Mouse (Mus musculus) spleen, postnatal 36 days (tissue): ENCODE measurements around the gene Cyp27a1.
A peak's percentile ranks its signal among the peaks of the same experiment; 100 is the strongest.

Experiments used
- DNase-seq, 2 experiments: peaks; one replicate each; pipeline ENCODE4 v3.0.0; 2022; ENCODE audit warnings: low spot score in 2 of 2, mixed read lengths in 1 of 2

Gene Cyp27a1

DNA sequence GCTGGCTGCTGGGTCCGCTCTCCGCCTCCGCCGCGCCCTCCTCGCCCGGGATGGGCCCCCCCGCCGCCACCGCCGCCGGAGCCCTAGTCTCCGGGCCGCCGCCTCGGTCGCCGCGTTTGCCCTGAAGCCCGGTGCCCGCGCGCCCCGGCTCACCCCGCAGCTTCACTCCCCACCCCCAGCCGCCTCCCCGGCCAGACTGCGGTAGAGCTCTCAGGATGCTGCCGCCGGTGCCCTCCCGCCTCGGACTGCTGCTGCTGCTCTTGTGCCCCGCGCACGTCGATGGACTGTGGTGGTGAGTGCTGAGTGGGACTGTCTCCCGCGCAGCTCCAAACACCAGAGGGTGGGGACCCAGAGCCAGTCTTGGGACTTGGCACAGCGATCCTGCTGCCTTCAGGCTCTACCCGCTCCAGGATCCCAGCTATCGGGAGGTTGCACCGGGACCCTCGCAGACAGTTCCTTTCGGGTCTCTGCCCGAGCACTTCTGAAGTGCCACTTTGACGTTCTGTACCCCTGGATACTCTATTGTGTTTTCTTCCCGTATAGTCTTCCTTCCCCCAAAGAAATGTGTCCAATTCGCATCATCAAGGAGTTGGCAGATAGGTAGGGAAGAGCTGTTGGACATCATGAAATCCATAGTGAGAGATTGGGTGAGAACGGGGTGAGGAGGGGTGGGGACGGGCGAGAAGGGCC, 58.7 kb downstream of the Cyp27a1 start:
- no peak for DNase-seq

DNA sequence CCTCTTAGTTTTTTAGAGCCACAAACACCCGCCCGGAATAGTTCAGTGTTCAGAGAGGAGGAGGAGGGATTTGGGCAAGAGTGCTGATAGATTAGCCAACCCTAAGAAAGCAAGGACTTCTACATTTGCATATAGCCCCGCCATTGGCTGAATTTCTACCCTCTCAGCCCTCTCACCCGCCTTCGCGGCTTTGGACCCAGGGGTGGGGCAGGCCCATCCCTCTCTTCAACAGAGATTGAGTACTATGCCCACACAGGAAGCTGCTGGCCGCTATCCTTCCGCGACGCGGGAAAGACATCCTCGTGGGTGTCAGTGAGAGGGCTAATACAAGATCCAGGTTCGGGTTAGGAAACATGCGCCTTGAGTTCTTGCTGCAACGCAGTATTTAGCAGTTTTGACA, 59.8 kb downstream of the Cyp27a1 start:
- peak; percentile 72 to 76 for DNase-seq

DNA sequence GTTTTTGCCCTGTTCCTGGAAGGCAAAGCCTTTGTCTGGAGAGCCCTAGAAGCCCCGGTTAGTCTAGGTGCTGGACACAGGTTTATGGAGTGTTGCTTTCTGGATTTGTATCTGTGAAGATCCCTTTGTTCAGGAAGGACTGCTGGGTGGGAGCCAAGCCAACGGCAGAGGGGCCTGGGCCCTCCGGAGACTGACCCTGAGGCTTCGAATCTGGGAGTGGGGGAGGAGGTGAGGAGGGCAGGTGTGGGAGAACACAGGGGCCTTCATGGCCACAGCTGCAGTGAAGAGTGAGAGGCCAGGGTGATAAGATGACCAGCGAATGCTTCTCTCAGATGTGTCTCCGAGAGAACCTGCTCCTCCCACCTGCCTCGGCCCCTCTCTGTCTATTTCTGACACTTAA, 60.7 kb downstream of the Cyp27a1 start:
- DNase-seq: no peak

DNA sequence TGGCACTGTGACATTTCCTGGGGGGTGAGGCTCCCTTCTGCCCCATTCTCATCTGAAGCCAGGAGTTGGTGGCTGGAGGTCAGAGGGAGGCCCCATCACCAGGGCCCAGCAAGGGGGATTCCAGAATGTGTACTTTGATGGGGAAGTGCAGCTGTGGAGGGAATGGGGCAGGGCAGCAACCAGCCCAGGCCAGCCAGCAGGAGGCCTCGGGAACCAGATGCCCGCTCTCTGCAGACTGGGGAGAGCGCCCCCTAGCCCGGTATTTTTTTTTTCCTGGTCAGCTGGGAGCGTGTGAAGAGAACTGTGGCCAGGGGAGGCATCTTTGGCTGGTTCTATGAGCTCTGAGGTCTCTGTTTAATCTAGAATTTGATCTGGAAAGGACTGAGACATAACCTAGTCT, 62.4 kb downstream of the Cyp27a1 start:
- no peak for DNase-seq

DNA sequence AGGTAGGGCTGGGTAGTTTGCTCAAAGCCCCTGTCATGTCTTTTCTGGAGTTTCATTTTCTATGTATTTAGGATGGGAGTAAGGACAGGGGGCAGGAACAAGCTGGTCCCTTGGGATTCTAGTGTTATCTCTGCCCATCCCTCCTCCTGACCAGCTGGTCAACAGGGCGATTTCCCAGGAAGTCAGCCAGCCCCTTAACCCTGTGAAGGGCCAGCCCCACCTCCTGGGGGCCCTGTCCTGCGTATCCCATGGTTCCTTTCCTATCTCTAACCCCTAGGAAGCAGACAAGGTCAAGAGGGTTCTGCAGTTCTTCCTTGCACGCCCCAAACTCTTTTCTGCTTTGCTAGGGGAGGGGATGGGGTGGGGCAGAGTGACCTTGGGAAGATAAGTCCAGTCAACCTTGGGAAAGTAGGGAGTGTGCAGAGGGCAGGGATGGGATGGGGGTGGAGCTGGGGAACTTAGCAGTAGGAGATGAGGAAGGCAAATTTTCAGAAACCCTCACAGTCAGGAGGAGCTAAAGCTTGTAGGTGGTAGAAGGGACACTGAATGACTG, 65.6 kb downstream of the Cyp27a1 start:
- DNase-seq: no peak

DNA sequence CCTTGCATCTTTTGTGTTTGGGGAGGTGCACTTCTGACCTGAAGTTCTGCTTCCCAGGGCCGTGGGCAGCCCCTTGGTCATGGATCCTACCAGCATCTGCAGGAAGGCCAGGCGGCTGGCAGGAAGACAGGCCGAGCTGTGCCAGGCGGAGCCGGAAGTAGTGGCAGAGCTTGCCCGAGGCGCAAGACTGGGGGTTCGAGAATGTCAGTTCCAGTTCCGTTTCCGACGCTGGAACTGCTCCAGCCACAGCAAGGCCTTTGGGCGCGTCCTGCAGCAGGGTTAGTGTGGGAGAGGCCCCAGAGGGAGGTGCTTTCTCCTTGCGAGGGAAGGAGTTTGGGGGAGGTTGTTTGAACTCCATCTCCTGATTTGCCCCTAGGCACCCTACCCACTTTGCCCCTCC, 68.7 kb downstream of the Cyp27a1 start:
- no peak for DNase-seq

DNA sequence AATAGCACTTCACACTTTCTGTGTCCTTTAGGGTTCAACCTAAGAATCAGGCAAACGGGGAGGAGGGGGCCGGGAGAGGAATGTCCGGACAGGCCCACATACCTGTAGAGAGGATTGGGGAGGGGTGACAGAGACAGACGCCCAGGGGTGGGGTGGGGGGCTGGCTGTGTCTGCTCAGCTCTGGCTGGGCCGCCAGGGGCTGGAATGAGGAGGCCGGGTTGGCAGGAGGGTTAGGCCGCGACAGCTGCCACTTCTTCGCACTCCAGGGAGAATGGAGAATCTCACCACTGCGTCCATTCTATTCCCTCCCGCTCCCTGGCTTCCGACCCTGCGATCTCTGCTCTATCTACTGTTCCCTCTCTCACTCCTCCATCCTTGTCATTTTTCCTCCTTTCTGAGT, 70.2 kb downstream of the Cyp27a1 start:
- DNase-seq: no peak

DNA sequence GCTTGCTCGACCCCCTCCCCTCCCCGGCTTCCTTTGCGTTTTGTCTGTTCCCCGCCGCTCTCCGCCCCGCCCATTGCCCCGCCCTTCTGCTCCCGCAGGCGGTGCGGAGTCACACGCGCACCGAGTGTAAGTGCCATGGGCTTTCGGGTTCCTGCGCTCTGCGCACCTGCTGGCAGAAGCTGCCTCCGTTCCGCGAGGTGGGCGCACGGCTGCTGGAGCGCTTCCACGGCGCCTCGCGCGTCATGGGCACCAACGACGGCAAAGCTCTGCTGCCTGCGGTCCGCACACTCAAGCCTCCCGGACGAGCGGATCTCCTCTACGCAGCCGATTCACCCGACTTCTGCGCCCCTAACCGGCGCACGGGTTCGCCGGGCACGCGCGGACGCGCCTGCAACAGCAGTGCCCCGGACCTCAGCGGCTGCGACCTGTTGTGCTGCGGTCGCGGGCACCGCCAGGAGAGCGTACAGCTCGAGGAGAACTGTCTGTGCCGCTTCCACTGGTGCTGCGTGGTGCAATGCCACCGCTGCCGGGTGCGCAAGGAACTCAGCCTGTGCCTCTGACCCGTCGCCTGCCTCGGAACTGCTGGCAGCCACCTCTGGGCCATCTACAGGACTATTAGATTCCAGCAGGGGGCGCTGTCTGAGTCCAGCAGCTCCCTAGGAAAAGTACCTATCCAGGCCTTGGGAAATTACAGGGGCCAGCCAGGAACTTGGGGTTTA, 70.8 kb downstream of the Cyp27a1 start:
- no peak for DNase-seq
